Mouse (Mus musculus) lung, postnatal 0 days (tissue): ENCODE data around the gene Pars2. TPM values are rescaled to one million over a fixed set of nuclear protein-coding genes. Genes with fewer than 3 reads are reported as not detected.

Source experiments
- ATAC-seq: fragments of 200-750 bp; cut with Nextera tagmentation; 2 replicates; pipeline ENCODE4 v1.8.0; 2017; ENCODE audit warnings: moderate library complexity
- DNase-seq: peaks from one replicate; pipeline ENCODE4 v3.0.0-alpha.2; 2016; ENCODE audit warnings: low spot score
- H3K27ac ChIP-seq: fragments of 300-500 bp; sonication (generic); 2 replicates; pipeline ENCODE4 v1.5.1; 2014; ENCODE audit warnings: antibody characterized with exemption, mild to moderate bottlenecking, low read length, mixed read lengths
- H3K27me3 ChIP-seq: fragments of 300-500 bp; sonication (generic); replicated peaks from 2 replicates; pipeline ENCODE4 v1.6.1; 2014; ENCODE audit warnings: low read length, mixed read lengths; ENCODE audit not compliant: insufficient read depth
- H3K36me3 ChIP-seq: fragments of 300-500 bp; sonication (generic); 2 replicates; pipeline ENCODE4 v1.6.1; 2014; ENCODE audit warnings: low read length, mixed read lengths; ENCODE audit not compliant: insufficient read depth
- H3K4me1 ChIP-seq: fragments of 300-500 bp; sonication (generic); 2 replicates; pipeline ENCODE4 v1.6.1; 2014; ENCODE audit warnings: antibody characterized with exemption, low read depth, low read length, mixed read lengths; ENCODE audit not compliant: insufficient read depth
- H3K4me2 ChIP-seq: fragments of 300-500 bp; sonication (generic); replicated peaks from 2 replicates; pipeline ENCODE4 v1.6.1; 2014; ENCODE audit warnings: low read depth, mild to moderate bottlenecking, low read length, moderate library complexity, mixed read lengths
- H3K4me3 ChIP-seq: fragments of 300-500 bp; sonication (generic); 2 replicates; pipeline ENCODE4 v1.5.1; 2014; ENCODE audit warnings: low read depth, low read length
- H3K9ac ChIP-seq: fragments of 300-500 bp; sonication (generic); replicated peaks from 2 replicates; pipeline ENCODE4 v1.6.1; 2014; ENCODE audit warnings: low read depth, mild to moderate bottlenecking
- H3K9me3 ChIP-seq: fragments of 300-500 bp; sonication (generic); 2 replicates; pipeline ENCODE4 v1.6.1; 2016; ENCODE audit warnings: low read length, mixed read lengths
- CTCF ChIP-seq: IDR thresholded peaks from 2 replicates; pipeline ENCODE4 v1.5.1; 2016; ENCODE audit warnings: antibody characterized with exemption, mild to moderate bottlenecking
- EP300 ChIP-seq: IDR thresholded peaks from 2 replicates; pipeline ENCODE4 v1.6.1; 2016; ENCODE audit warnings: antibody characterized with exemption, mild to moderate bottlenecking, control low read depth
- WGBS: fragments of 180-500 bp; shearing (Covaris S2); extraction: QIAGEN DNeasy Blood & Tissue Kit; methylation state at CpG from one replicate; pipeline ENCODE4 v1.1.7; 2014; 5-methylcytosine and 5-hydroxymethylcytosine counted together
- polyA plus RNA-seq: library from polyadenylated mRNA; unstranded; fragments of >200 nt; fragmentation: Nextera tagmentation; extraction: Ambion mirVana; gene quantifications from 2 replicates; pipeline ENCODE4 v1.2.1, GENCODE M21; 2015

The Pars2 gene
- polyA plus RNA-seq, 1 experiment from 2014 or later: 5.2 TPM

GRCm38 (mm10) chr4:106614180-106614797 lies 36.6 kb upstream of the Pars2 start:
- no peak overlapping the region for H3K27ac ChIP-seq
- H3K4me1 ChIP-seq: peaks cover 3% of the 10 kb centered on the region; the same call in 1 of the 2 replicates
- no peak overlapping the region for H3K4me2 ChIP-seq
- TF ChIP-seq EP300 (no peak), CTCF (peak; percentile 94)
- WGBS: 40% methylated on average over 7 of the region's 7 CpGs
- H3K9me3 ChIP-seq: no peaks in the 10 kb centered on the region
- peak; percentile 59 for ATAC-seq
- peaks cover 5% of the 10 kb centered on the region; the same call in 1 of the 2 replicates for H3K27me3 ChIP-seq
- H3K4me3 ChIP-seq: no peak overlapping the region
- peak; percentile 66 for DNase-seq
- no peak overlapping the region for H3K9ac ChIP-seq
- no peaks in the 10 kb centered on the region for H3K36me3 ChIP-seq

DNA sequence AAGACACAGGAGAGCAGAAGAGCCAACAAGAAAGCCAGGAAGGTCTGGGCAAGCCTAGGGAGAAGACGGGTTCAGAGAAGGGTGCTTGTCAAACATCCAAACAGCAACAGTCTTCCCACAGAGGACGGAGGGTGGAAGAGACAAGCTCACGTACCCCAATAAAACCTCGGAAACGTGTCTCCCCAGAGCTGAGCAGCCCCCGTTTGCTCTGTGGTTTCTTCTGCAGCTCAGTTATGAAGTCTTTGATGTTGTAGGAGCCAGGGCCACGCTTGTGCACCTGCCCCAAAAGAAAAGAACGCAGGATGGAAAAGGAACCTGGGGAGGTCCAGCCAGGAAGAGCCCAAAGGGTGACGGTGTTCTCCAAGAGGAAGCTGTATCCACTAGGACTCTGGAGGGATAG lies 36.0 kb upstream of the Pars2 start:
- no peak overlapping the region for H3K9ac ChIP-seq
- H3K4me3 ChIP-seq: no peak overlapping the region
- H3K4me2 ChIP-seq: no peak overlapping the region
- TF ChIP-seq EP300: no peak
- TF ChIP-seq CTCF: no peak
- no peak for DNase-seq
- H3K36me3 ChIP-seq: no peaks in the 10 kb centered on the region
- peaks cover 3% of the 10 kb centered on the region; the same call in 1 of the 2 replicates for H3K4me1 ChIP-seq
- 78% methylated on average over 9 of the region's 9 CpGs for WGBS
- no peak for ATAC-seq
- no peak overlapping the region for H3K27ac ChIP-seq
- no peaks in the 10 kb centered on the region for H3K9me3 ChIP-seq
- H3K27me3 ChIP-seq: peaks cover 5% of the 10 kb centered on the region; the same call in 1 of the 2 replicates

- Histone ChIP-seq H3K4me3 (no peak overlapping the region), H3K27me3 (peaks cover 5% of the 10 kb centered on the region; the same call in 1 of the 2 replicates), H3K4me2 (no peak overlapping the region), H3K36me3 (no peaks in the 10 kb centered on the region), H3K9me3 (no peaks in the 10 kb centered on the region), H3K9ac (no peak overlapping the region), H3K27ac (no peak overlapping the region), H3K4me1 (peaks cover 3% of the 10 kb centered on the region; the same call in 1 of the 2 replicates)
- TF ChIP-seq CTCF (no peak), EP300 (no peak)
- no peak for ATAC-seq
- 78% methylated on average over 12 of the region's 12 CpGs for whole genome bisulfite sequencing
- no peak for DNase-seq
These were observed 35.2 kb upstream of the Pars2 start for GRCm38 (mm10) chr4:106615637-106616036.

DNA sequence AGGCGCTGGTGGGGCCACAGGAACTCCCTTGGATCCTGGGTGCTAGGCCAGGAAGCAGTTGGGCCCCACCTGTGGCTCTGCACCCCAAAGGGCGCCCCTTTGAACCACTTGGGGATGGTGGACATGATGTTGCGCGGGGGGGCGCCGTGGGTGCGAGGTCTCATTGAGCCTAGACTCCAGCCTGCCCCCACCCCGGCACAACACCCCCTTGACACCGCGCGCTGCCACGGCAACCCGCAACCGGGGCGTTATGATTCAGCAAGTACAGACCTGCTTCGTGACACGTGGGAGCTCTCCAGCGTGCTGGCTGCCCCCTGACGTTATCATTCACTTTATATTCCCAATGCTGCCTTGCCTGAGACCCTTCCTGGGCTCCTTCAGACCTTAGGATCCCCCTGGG lies 33.8 kb upstream of the Pars2 start, which contains the start of gene Lexm:
Lexm (minus strand) TSS at position 186 of the 400 bp plus-strand sequence.
- peaks cover 5% of the 10 kb centered on the region; the same call in 1 of the 2 replicates for H3K27me3 ChIP-seq
- TF ChIP-seq CTCF (no peak), EP300 (no peak)

GRCm38 (mm10) chr4:106618898-106619297 lies 32.0 kb upstream of the Pars2 start:
- ATAC-seq (no peak), DNase-seq (no peak)
- Histone ChIP-seq H3K4me2 (no peak overlapping the region), H3K27ac (no peak overlapping the region), H3K4me3 (no peak overlapping the region), H3K4me1 (peaks cover 3% of the 10 kb centered on the region; the same call in 1 of the 2 replicates), H3K9me3 (no peaks in the 10 kb centered on the region), H3K36me3 (no peaks in the 10 kb centered on the region), H3K27me3 (peaks cover 14% of the 10 kb centered on the region), H3K9ac (no peak overlapping the region)
- TF ChIP-seq CTCF (no peak), EP300 (no peak)
- WGBS: 81% methylated on average over 4 of the region's 4 CpGs

More for the DNA sequence above, 33.8 kb upstream of the Pars2 start, which contains the start of gene Lexm:
- Histone ChIP-seq H3K27ac (no peak within 1 kb of the TSS), H3K36me3 (no peaks in the 10 kb centered on the region), H3K9me3 (no peaks in the 10 kb centered on the region), H3K9ac (no peak within 1 kb of the TSS), H3K4me3 (no peak within 1 kb of the TSS), H3K4me1 (peaks cover 3% of the 10 kb centered on the region; the same call in 1 of the 2 replicates), H3K4me2 (peak within 1 kb of the TSS; percentile 19; the same call in 1 of the 2 replicates)
- WGBS: 1% methylated on average over 17 of the region's 19 CpGs
- DNase-seq: no peak
- ATAC-seq: peak; percentile 26; the same call in 1 of the 2 replicates

DNA sequence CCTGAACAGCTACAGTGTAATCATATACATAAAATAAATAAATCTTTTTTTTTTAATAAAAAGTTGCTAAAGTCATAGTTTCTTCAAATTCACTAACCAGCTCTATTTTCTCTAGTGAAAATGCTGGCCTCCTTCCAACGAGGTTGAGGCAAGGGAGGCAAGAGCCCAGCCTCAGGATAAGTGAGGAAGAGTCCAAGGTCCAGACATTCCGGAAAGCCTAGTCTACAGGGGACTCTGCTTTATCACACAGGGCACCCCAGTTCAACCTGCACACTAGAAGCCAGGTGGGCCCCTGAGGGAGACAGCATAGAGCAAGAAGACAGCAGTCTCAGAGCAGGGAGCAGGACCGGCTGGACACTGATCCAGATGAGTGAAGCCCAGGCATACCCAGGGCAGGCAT lies 29.4 kb upstream of the Pars2 start:
- no peak overlapping the region for H3K4me3 ChIP-seq
- no peak overlapping the region for H3K9ac ChIP-seq
- ATAC-seq (no peak), DNase-seq (no peak)
- H3K27me3 ChIP-seq: peaks cover 14% of the 10 kb centered on the region
- H3K27ac ChIP-seq: no peak overlapping the region
- no peak for TF ChIP-seq EP300
- no peak for TF ChIP-seq CTCF
- H3K9me3 ChIP-seq: no peaks in the 10 kb centered on the region
- 36% methylated on average over 3 of the region's 3 CpGs for WGBS
- H3K36me3 ChIP-seq: no peaks in the 10 kb centered on the region
- peaks cover 3% of the 10 kb centered on the region; the same call in 1 of the 2 replicates for H3K4me1 ChIP-seq
- H3K4me2 ChIP-seq: no peak overlapping the region
